ENCODE assay signal across 12 mouse cellular contexts in genomic region chr11:16976937-16977336, GRCm38 (mm10). TPM values are rescaled to one million over a fixed set of nuclear protein-coding genes. Genes with fewer than 3 reads are reported as not detected.
DNase-seq lines count a peak whose midpoint lies in the region; ATAC-seq and TF ChIP-seq lines count a peak whose summit lies in the region.
"Had no signal": no experiment of that assay in that cellular context is flagged by ENCODE, and none has a peak within 500 bp of the region (broad histone marks: within the 10 kb centered on the region; RNA-seq: fewer than 3 reads in every experiment).

No protein-coding gene starts in this region.

- no peaks in the 10 kb centered on the region for H3K27me3 ChIP-seq in spleen, adult 2 months (ENCODE audit: control insufficient read depth, insufficient read depth, low read length)
- no peaks in the 10 kb centered on the region for H3K27me3 ChIP-seq in heart, embryonic 16.5 days (ENCODE audit: control insufficient read depth, insufficient read depth, low read length)
- H3K27me3 ChIP-seq in liver, embryonic 14.5 days (ENCODE audit: control insufficient read depth, insufficient read depth, low read length) = no peaks in the 10 kb centered on the region
- no peaks in the 10 kb centered on the region for H3K27me3 ChIP-seq in forebrain, postnatal 0 days (ENCODE audit: insufficient read depth, low read length)
- H3K27me3 ChIP-seq: embryonic facial prominence, embryonic 12.5 days; midbrain, embryonic 13.5 days had no signal

- 11% methylated on average over 4 of the region's 4 CpGs for WGBS in spleen, adult 2 months
- 42% methylated on average over 4 of the region's 4 CpGs for whole genome bisulfite sequencing in heart, embryonic 16.5 days
- 9% methylated on average over 4 of the region's 4 CpGs for WGBS in liver, embryonic 14.5 days (ENCODE audit: insufficient replicate concordance)
- 83% methylated on average over 4 of the region's 4 CpGs for WGBS in forebrain, postnatal 0 days

- H3K27ac ChIP-seq in spleen, adult 2 months (ENCODE audit: insufficient read depth, low read length) = peak overlapping the region; percentile 94; the same call in 1 of the 2 replicates
- H3K27ac ChIP-seq in heart, embryonic 16.5 days (ENCODE audit: low read length) = no peak overlapping the region
- no peak overlapping the region for H3K27ac ChIP-seq in liver, embryonic 14.5 days
- no peak overlapping the region for H3K27ac ChIP-seq in forebrain, postnatal 0 days (ENCODE audit: low read depth, low read length)
- H3K27ac ChIP-seq: embryonic facial prominence, embryonic 12.5 days; midbrain, embryonic 13.5 days had no signal

- TF ChIP-seq EP300 in liver, embryonic 14.5 days (IDR thresholded peaks at IDR 0.05; ENCODE audit: low read depth) = 0 out of 2 replicates have a peak, but pooled peaks have one; percentile 25

- H3K4me1 ChIP-seq in spleen, adult 2 months (ENCODE audit: control insufficient read depth, insufficient read depth, insufficient read length) = peaks cover 9% of the 10 kb centered on the region
- peaks cover 4% of the 10 kb centered on the region for H3K4me1 ChIP-seq in heart, embryonic 16.5 days (ENCODE audit: control insufficient read depth, insufficient read depth, low read length)
- peaks cover 13 to 19% of the 10 kb centered on the region in 2 experiments for H3K4me1 ChIP-seq in liver, embryonic 14.5 days (replicated peaks; ENCODE audit: control insufficient read depth in 2 of 2, insufficient read depth in 2 of 2, low read length in 1 of 2)
- H3K4me1 ChIP-seq in forebrain, postnatal 0 days (ENCODE audit: insufficient read depth) = no peaks in the 10 kb centered on the region
- H3K4me1 ChIP-seq: embryonic facial prominence, embryonic 12.5 days; midbrain, embryonic 13.5 days had no signal

- no peaks in the 10 kb centered on the region for H3K9me3 ChIP-seq in heart, embryonic 16.5 days (replicated peaks; ENCODE audit: control insufficient read depth, low read length)
- no peaks in the 10 kb centered on the region for H3K9me3 ChIP-seq in liver, embryonic 14.5 days (ENCODE audit: control insufficient read depth, low read length)
- H3K9me3 ChIP-seq in forebrain, postnatal 0 days (ENCODE audit: low read length) = no peaks in the 10 kb centered on the region
- H3K9me3 ChIP-seq: embryonic facial prominence, embryonic 12.5 days; midbrain, embryonic 13.5 days had no signal

- peaks cover 19% of the 10 kb centered on the region for H3K36me3 ChIP-seq in spleen, adult 2 months (ENCODE audit: control insufficient read depth, insufficient read depth, low read length)
- no peaks in the 10 kb centered on the region for H3K36me3 ChIP-seq in heart, embryonic 16.5 days (ENCODE audit: control insufficient read depth, insufficient read depth)
- H3K36me3 ChIP-seq in liver, embryonic 14.5 days (replicated peaks; ENCODE audit: control insufficient read depth, insufficient read depth, low read depth) = no peaks in the 10 kb centered on the region
- no peaks in the 10 kb centered on the region for H3K36me3 ChIP-seq in forebrain, postnatal 0 days (ENCODE audit: insufficient read depth)
- H3K36me3 ChIP-seq: embryonic facial prominence, embryonic 12.5 days had no signal

- no peak for TF ChIP-seq CTCF in spleen, adult 2 months (IDR thresholded peaks at IDR 0.05; ENCODE audit: extremely low read depth, insufficient read depth, insufficient read length, insufficient replicate concordance)
- no peak for TF ChIP-seq CTCF in liver, embryonic 14.5 days (IDR thresholded peaks at IDR 0.05; ENCODE audit: low read depth)
- TF ChIP-seq CTCF in forebrain, postnatal 0 days (IDR thresholded peaks at IDR 0.05; ENCODE audit: low read depth) = no peak

- no peak for DNase-seq in spleen, adult 2 months (ENCODE audit: low read depth in 1 of 2, low spot score in 2 of 2)
- DNase-seq in spleen, postnatal 14 days (ENCODE audit: low spot score in 2 of 2) = no peak
- peak in 1 of 3 experiments; percentile 22 for DNase-seq in liver, embryonic 14.5 days (ENCODE audit: low read depth in 3 of 3, low spot score in 3 of 3)
- peak; percentile 45 to 66 for DNase-seq in natural killer cell, adult 2 months (ENCODE audit: low spot score in 2 of 2)
- DNase-seq in cerebellum, postnatal 4 days (ENCODE audit: low spot score in 2 of 2) = no peak
- DNase-seq in urinary bladder, adult 18-20 months (ENCODE audit: low spot score in 2 of 2) = no peak
- DNase-seq in forebrain, postnatal 0 days = no peak
- DNase-seq: right cerebral cortex, postnatal 4 days; thymus, adult 2 months had no signal

- no peak overlapping the region for H3K4me3 ChIP-seq in spleen, adult 2 months (ENCODE audit: extremely low read depth, insufficient read depth, insufficient read length)
- no peak overlapping the region for H3K4me3 ChIP-seq in heart, embryonic 16.5 days (ENCODE audit: low read length)
- H3K4me3 ChIP-seq in liver, embryonic 14.5 days (ENCODE audit: insufficient read depth in 1 of 2, low read depth in 2 of 2, low read length in 2 of 2) = no peak overlapping the region
- no peak overlapping the region for H3K4me3 ChIP-seq in forebrain, postnatal 0 days (ENCODE audit: low read depth, low read length)
- H3K4me3 ChIP-seq: embryonic facial prominence, embryonic 12.5 days; midbrain, embryonic 13.5 days had no signal

- TF ChIP-seq POLR2A in spleen, adult 2 months (IDR thresholded peaks at IDR 0.05; ENCODE audit: low read depth, low read length) = no peak

- no peak overlapping the region for H3K4me2 ChIP-seq in heart, embryonic 16.5 days (ENCODE audit: low read depth, low read length)
- no peak overlapping the region for H3K4me2 ChIP-seq in liver, embryonic 14.5 days (ENCODE audit: low read depth)
- no peak overlapping the region for H3K4me2 ChIP-seq in forebrain, postnatal 0 days (ENCODE audit: low read depth)
- H3K4me2 ChIP-seq: embryonic facial prominence, embryonic 12.5 days; midbrain, embryonic 13.5 days had no signal

- peak; percentile 49; the same call in 1 of the 2 replicates for ATAC-seq in heart, embryonic 16.5 days (replicated peaks; ENCODE audit: extremely low read depth, insufficient read depth, low FRiP score)
- peak; percentile 78 for ATAC-seq in liver, embryonic 14.5 days (ENCODE audit: insufficient read depth)
- ATAC-seq in forebrain, postnatal 0 days = no peak
- ATAC-seq: midbrain, embryonic 13.5 days had no signal

- no peak overlapping the region for H3K9ac ChIP-seq in heart, embryonic 16.5 days (ENCODE audit: low read length)
- no peak overlapping the region for H3K9ac ChIP-seq in liver, embryonic 14.5 days (replicated peaks)
- no peak overlapping the region for H3K9ac ChIP-seq in forebrain, postnatal 0 days
- H3K9ac ChIP-seq: embryonic facial prominence, embryonic 12.5 days; midbrain, embryonic 13.5 days had no signal

RNA-seq across cellular contexts. Expression of gene Fbxo48, which starts 25.8 kb away (rescaled TPM):
- 0.94 and 1.2 TPM in 2 replicates for polyA plus RNA-seq in spleen, adult 2 months (2012; rRNA removed)
- 0.88 and 0.95 TPM in 2 replicates for polyA plus RNA-seq in heart, embryonic 16.5 days (2015; fragmentation: Nextera tagmentation; extraction: Ambion mirVana)
- polyA plus RNA-seq in liver, embryonic 14.5 days (2012; rRNA removed) = 1.8 and 3.5 TPM in 2 replicates
- 1.8 and 1.9 TPM in 2 replicates for polyA plus RNA-seq in liver, embryonic 14.5 days (2014; fragmentation: Nextera tagmentation; extraction: Ambion mirVana)
- total RNA-seq in forebrain, postnatal 0 days (2014; rRNA removed) = 1.7 and 2.1 TPM in 2 replicates
- polyA plus RNA-seq in forebrain, postnatal 0 days (2015; fragmentation: Nextera tagmentation; extraction: Ambion mirVana) = 0.21 and 0.39 TPM in 2 replicates

Comparison
In these comparisons a context has a peak if more than half of its experiments do, and no peak if none do; other contexts are left out.
1. DNase-seq: peak in natural killer cell, adult 2 months (2 of 2); none in spleen, adult 2 months (0 of 2), spleen, postnatal 14 days (0 of 2), cerebellum, postnatal 4 days (0 of 2), urinary bladder, adult 18-20 months (0 of 2) and forebrain, postnatal 0 days (single experiment).